Mouse (Mus musculus) small intestine, adult 2 months (tissue): ENCODE results near the gene Rph3al.

ENCODE experiments used
- CTCF ChIP-seq: fragments of 200-500 bp; IDR thresholded peaks from 2 replicates; pipeline ENCODE4 v1.5.1; 2012; ENCODE audit warnings: low read depth, mild to moderate bottlenecking, control low read depth, inconsistent platforms, low read length, moderate library complexity, mixed read lengths; ENCODE audit not compliant: insufficient replicate concordance, insufficient read length; ENCODE audit errors: extremely low read depth
- POLR2A ChIP-seq: fragments of 200-500 bp; IDR thresholded peaks from 2 replicates; pipeline ENCODE4 v1.6.1; 2012; ENCODE audit warnings: low read depth, mild to moderate bottlenecking, control low read depth, inconsistent platforms, low read length, moderate library complexity

GRCm38 (mm10) chr11:75948789-75949188 is 10.6 kb upstream of the Rph3al start:
- TF ChIP-seq POLR2A (no peak), CTCF (no peak)
